Mouse (Mus musculus) liver, adult 2 months (tissue): Measurements from ENCODE around the gene Tubb5. TPM values are rescaled to one million over a fixed set of nuclear protein-coding genes. Genes with fewer than 3 reads are reported as not detected.
A peak's percentile ranks its signal among the peaks of the same experiment; 100 is the strongest.

ENCODE experiments used
- DNase-seq: peaks from one replicate; pipeline ENCODE4 v3.0.0-alpha.2; 2011; ENCODE audit warnings: low read depth, low spot score; ENCODE audit errors: extremely low read depth
- H3K27ac ChIP-seq: fragments of 200-500 bp; replicated peaks from 2 replicates; pipeline ENCODE4 v1.5.1; 2012; ENCODE audit warnings: low read depth, mild to moderate bottlenecking, control low read depth, inconsistent platforms, low read length; ENCODE audit not compliant: insufficient read depth
- H3K27me3 ChIP-seq: fragments of 200-500 bp; 2 replicates; pipeline ENCODE4 v1.6.1; 2012; ENCODE audit warnings: mild to moderate bottlenecking, moderate library complexity, low read length, inconsistent platforms; ENCODE audit not compliant: control insufficient read depth, insufficient read depth
- H3K36me3 ChIP-seq: fragments of 200-500 bp; 2 replicates; pipeline ENCODE4 v1.6.1; 2012; ENCODE audit warnings: low read length, inconsistent platforms; ENCODE audit not compliant: control insufficient read depth, insufficient read depth
- H3K4me1 ChIP-seq: fragments of 200-500 bp; 2 replicates; pipeline ENCODE4 v1.6.1; 2011; ENCODE audit warnings: low read length; ENCODE audit not compliant: control insufficient read depth, insufficient read depth
- H3K4me3 ChIP-seq: fragments of 200-500 bp; 2 replicates; pipeline ENCODE4 v1.5.1; 2011; ENCODE audit warnings: low read depth, mild to moderate bottlenecking, control low read depth, low read length, moderate library complexity; ENCODE audit not compliant: insufficient read depth
- H3K79me2 ChIP-seq: fragments of 200-500 bp; 2 replicates; pipeline ENCODE4 v1.6.1; 2012; ENCODE audit warnings: inconsistent platforms, mild to moderate bottlenecking, low read length, moderate library complexity; ENCODE audit not compliant: control insufficient read depth, insufficient read depth
- H3K9ac ChIP-seq: fragments of 200-500 bp; 2 replicates; pipeline ENCODE4 v1.6.1; 2012; ENCODE audit warnings: low read depth, mild to moderate bottlenecking, control low read depth, inconsistent platforms, low read length
- CTCF ChIP-seq: fragments of 200-500 bp; IDR thresholded peaks from 2 replicates; pipeline ENCODE4 v1.5.1; 2011; ENCODE audit warnings: low read depth, low read length, control low read depth
- POLR2A ChIP-seq: fragments of 200-500 bp; IDR thresholded peaks from 2 replicates; pipeline ENCODE4 v1.6.1; 2011; ENCODE audit warnings: low read length, control low read depth; ENCODE audit not compliant: insufficient read depth; ENCODE audit errors: extremely low read depth
- WGBS: fragments of 180-500 bp; shearing (Covaris S2); methylation state at CpG from one replicate; pipeline ENCODE4 v1.1.7; 2018; 5-methylcytosine and 5-hydroxymethylcytosine counted together
- polyA plus RNA-seq: library from polyadenylated mRNA; depleted of rRNA; stranded (reverse); fragments of >200 nt; gene quantifications from 2 replicates; pipeline ENCODE4 v1.2.3, GENCODE M21; 2012; rRNA removed
- total RNA-seq: library from RNA; depleted of rRNA; stranded (reverse); fragments of >200 nt; gene quantifications from 2 replicates; pipeline ENCODE4 v1.2.3, GENCODE M21; 2014; rRNA removed

Tubb5 gene
- total and polyA plus RNA-seq, 2 experiments = 37.5 to 62.2 TPM

- H3K4me1 ChIP-seq = no peaks in the 10 kb centered on the region
- no peak for DNase-seq
- H3K9ac ChIP-seq = no peak overlapping the region
- TF ChIP-seq CTCF = no peak
- TF ChIP-seq POLR2A = no peak
- no peaks in the 10 kb centered on the region for H3K79me2 ChIP-seq
- H3K27me3 ChIP-seq = no peaks in the 10 kb centered on the region
- WGBS = 78% methylated on average over 2 of the region's 2 CpGs
- no peaks in the 10 kb centered on the region for H3K36me3 ChIP-seq
- H3K27ac ChIP-seq = no peak overlapping the region
- no peak overlapping the region for H3K4me3 ChIP-seq
Observed at GRCm38 (mm10) chr17:35792837-35793236, 45.3 kb downstream of the Tubb5 start.

DNA sequence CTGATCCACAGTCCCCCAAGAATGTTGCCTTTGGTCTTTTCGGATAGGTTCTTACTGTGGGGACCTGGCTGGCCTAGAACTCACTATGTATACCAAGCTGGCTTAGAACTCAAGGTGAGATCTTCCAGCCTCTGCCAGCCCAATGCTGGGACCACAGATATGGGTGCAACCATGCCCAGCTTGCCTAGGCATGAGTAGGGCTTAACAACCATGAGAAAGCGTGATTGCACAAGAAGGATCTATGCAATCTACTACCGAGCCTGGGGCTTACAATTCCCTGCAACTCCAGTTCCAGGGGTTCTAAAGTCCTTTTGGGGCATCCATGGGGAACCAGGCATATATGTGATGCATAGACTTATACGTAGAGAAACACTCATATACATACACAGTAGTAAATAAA is 47.2 kb downstream of the Tubb5 start:
- Histone ChIP-seq H3K4me3 (no peak overlapping the region), H3K4me1 (no peaks in the 10 kb centered on the region), H3K79me2 (no peaks in the 10 kb centered on the region), H3K27me3 (no peaks in the 10 kb centered on the region), H3K9ac (no peak overlapping the region), H3K27ac (no peak overlapping the region), H3K36me3 (no peaks in the 10 kb centered on the region)
- TF ChIP-seq POLR2A = no peak
- no peak for TF ChIP-seq CTCF
- WGBS = 92% methylated on average over 4 of the region's 4 CpGs
- DNase-seq = no peak

DNA sequence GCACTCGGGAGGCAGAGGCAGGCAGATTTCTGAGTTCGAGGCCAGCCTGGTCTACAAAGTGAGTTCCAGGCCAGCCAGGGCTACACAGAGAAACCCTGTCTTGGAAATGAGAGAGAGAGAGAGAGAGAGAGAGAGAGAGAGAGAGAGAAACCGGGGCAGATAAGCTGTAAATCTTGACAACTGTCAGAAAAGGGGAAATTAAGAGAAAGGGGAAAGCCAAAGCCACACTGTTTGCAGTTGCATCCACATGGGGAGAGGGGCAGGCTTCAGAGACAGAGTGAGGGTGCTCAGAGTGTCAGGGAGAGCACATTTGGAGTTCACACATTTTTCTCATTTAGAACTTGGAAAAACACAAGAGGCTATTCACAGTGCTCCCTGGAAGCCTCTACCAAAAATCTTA is 50.1 kb downstream of the Tubb5 start:
- H3K4me1 ChIP-seq = no peaks in the 10 kb centered on the region
- WGBS = 79% methylated on average over 3 of the region's 3 CpGs
- no peaks in the 10 kb centered on the region for H3K36me3 ChIP-seq
- DNase-seq = no peak
- no peak for TF ChIP-seq POLR2A
- no peak for TF ChIP-seq CTCF
- H3K27ac ChIP-seq = no peak overlapping the region
- no peak overlapping the region for H3K9ac ChIP-seq
- no peaks in the 10 kb centered on the region for H3K79me2 ChIP-seq
- H3K4me3 ChIP-seq = no peak overlapping the region
- no peaks in the 10 kb centered on the region for H3K27me3 ChIP-seq

- H3K9ac ChIP-seq = no peak overlapping the region
- no peak overlapping the region for H3K27ac ChIP-seq
- no peaks in the 10 kb centered on the region for H3K36me3 ChIP-seq
- no peaks in the 10 kb centered on the region for H3K79me2 ChIP-seq
- H3K27me3 ChIP-seq = no peaks in the 10 kb centered on the region
- DNase-seq = no peak
- H3K4me3 ChIP-seq = no peak overlapping the region
- TF ChIP-seq CTCF = no peak
- no peak for TF ChIP-seq POLR2A
- H3K4me1 ChIP-seq = no peaks in the 10 kb centered on the region
Observed at GRCm38 (mm10) chr17:35787493-35787892, 50.6 kb downstream of the Tubb5 start.

DNA sequence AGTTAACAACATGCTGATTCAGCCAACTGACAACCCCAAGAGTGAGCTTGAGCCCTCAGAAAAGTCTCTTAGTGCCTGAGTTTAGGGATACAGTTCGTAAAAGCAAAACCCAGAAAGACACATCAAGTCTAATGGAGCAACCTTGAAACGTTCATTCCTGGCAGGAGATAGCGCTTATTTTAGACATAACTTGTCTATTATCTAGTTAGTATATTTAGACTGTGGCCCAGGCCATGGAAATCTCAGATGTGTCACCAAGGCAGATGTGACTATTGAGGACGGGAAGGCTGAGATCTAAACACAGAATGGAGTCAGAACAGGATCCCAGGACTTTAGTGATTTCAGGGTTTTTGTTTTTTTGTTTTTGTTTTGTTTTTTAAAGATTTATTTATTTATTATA is 53.0 kb downstream of the Tubb5 start:
- Histone ChIP-seq H3K36me3 (no peaks in the 10 kb centered on the region), H3K4me3 (no peak overlapping the region), H3K4me1 (no peaks in the 10 kb centered on the region), H3K27me3 (no peaks in the 10 kb centered on the region), H3K27ac (no peak overlapping the region), H3K79me2 (no peaks in the 10 kb centered on the region), H3K9ac (no peak overlapping the region)
- TF ChIP-seq CTCF (no peak), POLR2A (no peak)
- 85% methylated on average over 4 of the region's 4 CpGs for WGBS
- DNase-seq = no peak

- Histone ChIP-seq H3K36me3 (no peaks in the 10 kb centered on the region), H3K4me3 (no peak overlapping the region), H3K27me3 (no peaks in the 10 kb centered on the region), H3K27ac (no peak overlapping the region), H3K79me2 (no peaks in the 10 kb centered on the region), H3K4me1 (no peaks in the 10 kb centered on the region), H3K9ac (no peak overlapping the region)
- DNase-seq = peak; percentile 25
- no peak for TF ChIP-seq CTCF
- TF ChIP-seq POLR2A = no peak
- 29% methylated on average over 6 of the region's 6 CpGs for WGBS
Observed at GRCm38 (mm10) chr17:35783944-35784343, 54.2 kb downstream of the Tubb5 start.

Other genes starting within 250 kb of the Tubb5 start
- gene Sfta2, start 236.8 kb downstream of the Tubb5 start, total RNA-seq = not detected in 2 replicates
- not detected in 2 replicates for gene Sfta2, start 236.8 kb downstream of the Tubb5 start, polyA plus RNA-seq
- gene Gm9573, start 211.7 kb downstream of the Tubb5 start, total RNA-seq = not detected in 2 replicates
- not detected in 2 replicates for gene Gm9573, start 211.7 kb downstream of the Tubb5 start, polyA plus RNA-seq
- gene Mucl3, start 194.6 kb downstream of the Tubb5 start, total RNA-seq = not detected in 2 replicates
- gene Mucl3, start 194.6 kb downstream of the Tubb5 start, polyA plus RNA-seq = not detected in 2 replicates
- 6.6 and 11.1 TPM in 2 replicates for gene Vars2, start 170.7 kb downstream of the Tubb5 start, total RNA-seq
- 22.6 and 29.6 TPM in 2 replicates for gene Vars2, start 170.7 kb downstream of the Tubb5 start, polyA plus RNA-seq
- gene Gtf2h4, start 164.6 kb downstream of the Tubb5 start, total RNA-seq = 16.4 and 17.4 TPM in 2 replicates
- 24.8 and 29.8 TPM in 2 replicates for gene Gtf2h4, start 164.6 kb downstream of the Tubb5 start, polyA plus RNA-seq
- 0.55 and 1.4 TPM in 2 replicates for gene Ddr1, start 133.7 kb downstream of the Tubb5 start, total RNA-seq
- gene Ddr1, start 133.7 kb downstream of the Tubb5 start, polyA plus RNA-seq = 0.98 and 1.5 TPM in 2 replicates
- gene Ier3, start 16.6 kb downstream of the Tubb5 start, total RNA-seq = 0.92 and 0.94 TPM in 2 replicates
- 0.91 and 1.6 TPM in 2 replicates for gene Ier3, start 16.6 kb downstream of the Tubb5 start, polyA plus RNA-seq
- 18.0 and 19.5 TPM in 2 replicates for gene Flot1, start 15.1 kb downstream of the Tubb5 start, total RNA-seq
- 19.6 and 26.7 TPM in 2 replicates for gene Flot1, start 15.1 kb downstream of the Tubb5 start, polyA plus RNA-seq
- gene Mdc1, start 3.2 kb upstream of the Tubb5 start, total RNA-seq = 3.0 and 3.5 TPM in 2 replicates
- gene Mdc1, start 3.2 kb upstream of the Tubb5 start, polyA plus RNA-seq = 1.7 and 2.4 TPM in 2 replicates
- 0.18 and 2.4 TPM in 2 replicates for gene Nrm, start 23.0 kb upstream of the Tubb5 start, total RNA-seq
- 1.4 and 2.4 TPM in 2 replicates for gene Nrm, start 23.0 kb upstream of the Tubb5 start, polyA plus RNA-seq
- 2.0 and 3.8 TPM in 2 replicates for gene Ppp1r18, start 27.3 kb upstream of the Tubb5 start, total RNA-seq
- 4.7 and 5.5 TPM in 2 replicates for gene Ppp1r18, start 27.3 kb upstream of the Tubb5 start, polyA plus RNA-seq
- gene Dhx16, start 41.5 kb upstream of the Tubb5 start, total RNA-seq = 18.5 and 25.8 TPM in 2 replicates
- 41.4 and 52.2 TPM in 2 replicates for gene Dhx16, start 41.5 kb upstream of the Tubb5 start, polyA plus RNA-seq
- 4.9 and 7.0 TPM in 2 replicates for gene 2310061I04Rik, start 59.1 kb upstream of the Tubb5 start, total RNA-seq
- 35.3 and 37.4 TPM in 2 replicates for gene 2310061I04Rik, start 59.1 kb upstream of the Tubb5 start, polyA plus RNA-seq
- 12.1 and 12.8 TPM in 2 replicates for gene Atat1, start 71.8 kb upstream of the Tubb5 start, total RNA-seq
- 37.4 and 47.5 TPM in 2 replicates for gene Atat1, start 71.8 kb upstream of the Tubb5 start, polyA plus RNA-seq
- gene Mrps18b, start 78.1 kb upstream of the Tubb5 start, total RNA-seq = 41.1 and 58.7 TPM in 2 replicates
- gene Mrps18b, start 78.1 kb upstream of the Tubb5 start, polyA plus RNA-seq = 89.5 and 106 TPM in 2 replicates
- 14.6 and 14.7 TPM in 2 replicates for gene Ppp1r10, start 78.1 kb upstream of the Tubb5 start, total RNA-seq
- gene Ppp1r10, start 78.1 kb upstream of the Tubb5 start, polyA plus RNA-seq = 15.8 and 30.0 TPM in 2 replicates
- gene Abcf1, start 131.5 kb upstream of the Tubb5 start, total RNA-seq = 24.1 and 24.6 TPM in 2 replicates
- gene Abcf1, start 131.5 kb upstream of the Tubb5 start, polyA plus RNA-seq = 41.1 and 43.2 TPM in 2 replicates
- 8.8 and 9.3 TPM in 2 replicates for gene Gnl1, start 141.5 kb upstream of the Tubb5 start, total RNA-seq
- 8.4 and 8.9 TPM in 2 replicates for gene Gnl1, start 141.5 kb upstream of the Tubb5 start, polyA plus RNA-seq
- gene Prr3, start 141.9 kb upstream of the Tubb5 start, total RNA-seq = 1.8 and 2.9 TPM in 2 replicates
- 5.0 and 8.3 TPM in 2 replicates for gene Prr3, start 141.9 kb upstream of the Tubb5 start, polyA plus RNA-seq
- 4.9 and 5.3 TPM in 2 replicates for gene H2-T24, start 182.3 kb upstream of the Tubb5 start, total RNA-seq
- gene H2-T24, start 182.3 kb upstream of the Tubb5 start, polyA plus RNA-seq = 1.9 and 2.1 TPM in 2 replicates
- 291 and 323 TPM in 2 replicates for gene H2-T23, start 194.5 kb upstream of the Tubb5 start, total RNA-seq
- gene H2-T23, start 194.5 kb upstream of the Tubb5 start, polyA plus RNA-seq = 423 and 492 TPM in 2 replicates
- 115 and 138 TPM in 2 replicates for gene H2-T22, start 204.4 kb upstream of the Tubb5 start, total RNA-seq
- 98.2 and 110 TPM in 2 replicates for gene H2-T22, start 204.4 kb upstream of the Tubb5 start, polyA plus RNA-seq
- 0.09 TPM in 1 of 2 replicates, not detected in the other for gene Gm6034, start 204.7 kb upstream of the Tubb5 start, total RNA-seq
- 0.05 and 0.06 TPM in 2 replicates for gene Gm6034, start 204.7 kb upstream of the Tubb5 start, polyA plus RNA-seq
- gene Gm11127, start 220.1 kb upstream of the Tubb5 start, total RNA-seq = 0.13 TPM in 1 of 2 replicates, not detected in the other
- gene Gm11127, start 220.1 kb upstream of the Tubb5 start, polyA plus RNA-seq = 0.06 TPM in 1 of 2 replicates, not detected in the other